Mouse (Mus musculus) spleen, adult 2 months (tissue): ENCODE measurements around the gene Prrt3. TPM values are rescaled to one million over a fixed set of nuclear protein-coding genes. Genes with fewer than 3 reads are reported as not detected.
A peak's percentile ranks its signal among the peaks of the same experiment; 100 is the strongest.

ENCODE experiments used
- DNase-seq, 2 experiments: peaks; one replicate each; pipeline versions ENCODE4 v3.0.0 to v3.0.0-alpha.2; 2012 to 2021; ENCODE audit warnings: low spot score in 2 of 2, low read depth in 1 of 2
- H3K27ac ChIP-seq: fragments of 200-500 bp; 2 replicates; pipeline ENCODE4 v1.5.1; 2012; ENCODE audit warnings: low read length, inconsistent platforms; ENCODE audit not compliant: insufficient read depth
- H3K27me3 ChIP-seq: fragments of 200-500 bp; 2 replicates; pipeline ENCODE4 v1.6.1; 2012; ENCODE audit warnings: mild to moderate bottlenecking, moderate library complexity, low read length, inconsistent platforms; ENCODE audit not compliant: control insufficient read depth, insufficient read depth
- H3K36me3 ChIP-seq: fragments of 200-500 bp; 2 replicates; pipeline ENCODE4 v1.6.1; 2012; ENCODE audit warnings: mild to moderate bottlenecking, low read length, inconsistent platforms; ENCODE audit not compliant: control insufficient read depth, insufficient read depth
- H3K4me1 ChIP-seq: fragments of 200-500 bp; 2 replicates; pipeline ENCODE4 v1.6.1; 2011; ENCODE audit warnings: inconsistent platforms; ENCODE audit not compliant: control insufficient read depth, insufficient read depth, insufficient read length
- H3K4me3 ChIP-seq: fragments of 200-500 bp; 2 replicates; pipeline ENCODE4 v1.5.1; 2011; ENCODE audit warnings: mild to moderate bottlenecking, inconsistent platforms; ENCODE audit not compliant: insufficient read depth, insufficient read length; ENCODE audit errors: extremely low read depth
- CTCF ChIP-seq: fragments of 200-500 bp; IDR thresholded peaks from 2 replicates; pipeline ENCODE4 v1.5.1; 2011; ENCODE audit warnings: mild to moderate bottlenecking, inconsistent platforms; ENCODE audit not compliant: insufficient read depth, insufficient read length, insufficient replicate concordance; ENCODE audit errors: extremely low read depth
- POLR2A ChIP-seq: fragments of 200-500 bp; IDR thresholded peaks from 2 replicates; pipeline ENCODE4 v1.6.1; 2011; ENCODE audit warnings: low read depth, low read length, inconsistent platforms
- WGBS: fragments of 180-500 bp; shearing (Covaris S2); methylation state at CpG from one replicate; pipeline ENCODE4 v1.1.7; 2018; 5-methylcytosine and 5-hydroxymethylcytosine counted together
- polyA plus RNA-seq: library from polyadenylated mRNA; depleted of rRNA; stranded (reverse); fragments of >200 nt; gene quantifications from 2 replicates; pipeline ENCODE4 v1.2.3, GENCODE M21; 2012; rRNA removed

Prrt3 gene
- polyA plus RNA-seq, result 0.04 TPM in 2 replicates

DNA sequence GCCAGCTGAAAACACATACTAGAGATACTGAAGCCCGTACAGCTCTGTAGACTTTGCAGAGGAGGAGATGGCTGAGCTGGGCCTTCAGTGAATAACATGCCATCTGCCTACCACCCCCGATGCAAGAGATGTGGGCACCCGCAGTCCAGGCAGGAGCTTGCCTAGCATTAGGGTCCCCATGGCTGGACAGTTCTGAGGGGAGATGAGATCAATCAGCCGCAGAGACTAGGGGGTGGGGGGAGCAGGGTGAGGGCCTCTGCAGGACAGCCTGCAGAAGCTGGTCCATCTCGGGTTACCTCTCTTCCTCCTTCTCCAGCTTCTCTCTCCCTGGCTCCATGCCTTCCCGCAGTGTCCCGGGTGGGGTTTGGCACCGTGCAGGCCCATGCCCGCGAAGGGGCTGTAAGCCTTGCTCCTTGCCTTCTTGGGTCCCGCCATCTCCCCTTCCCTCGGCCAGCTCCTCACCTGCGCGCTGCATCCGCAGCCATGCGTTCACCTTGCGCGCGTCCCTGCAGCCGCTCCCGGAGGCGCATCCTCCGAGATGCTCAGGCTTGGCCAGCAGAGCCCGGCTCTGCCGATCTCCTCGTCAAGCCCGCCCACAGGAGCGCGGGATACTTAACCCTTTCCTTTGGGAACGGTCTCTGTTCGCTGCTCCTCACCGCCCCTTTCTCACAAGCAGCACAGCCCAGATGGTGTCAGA lies at the start of gene Prrt3:
Gene Prrt3, minus strand, starts transcription at position 544 of the 697 bp plus-strand sequence.
- no peak within 1 kb of the TSS for H3K4me3 ChIP-seq
- no peaks in the 10 kb centered on the region for H3K36me3 ChIP-seq
- H3K27me3 ChIP-seq, result no peaks in the 10 kb centered on the region
- H3K4me1 ChIP-seq, result no peaks in the 10 kb centered on the region; the same call in none of the 2 replicates
- H3K27ac ChIP-seq, result no peak within 1 kb of the TSS
- DNase-seq, result no peak
- 38% methylated on average over 32 of the region's 32 CpGs for WGBS
- no peak for TF ChIP-seq CTCF
- no peak for TF ChIP-seq POLR2A

- Histone ChIP-seq H3K27ac (no peak overlapping the region), H3K4me3 (no peak overlapping the region), H3K36me3 (no peaks in the 10 kb centered on the region), H3K27me3 (no peaks in the 10 kb centered on the region), H3K4me1 (no peaks in the 10 kb centered on the region)
- 85% methylated on average over 9 of the region's 12 CpGs for WGBS
- TF ChIP-seq POLR2A, result no peak
- no peak for TF ChIP-seq CTCF
- DNase-seq, result no peak
These were observed 42.3 kb upstream of the Prrt3 start for GRCm38 (mm10) chr6:113543906-113544481.

GRCm38 (mm10) chr6:113541610-113542009 lies 39.9 kb upstream of the Prrt3 start:
- no peak for DNase-seq
- TF ChIP-seq CTCF, result no peak
- no peak for TF ChIP-seq POLR2A
- Histone ChIP-seq H3K36me3 (no peaks in the 10 kb centered on the region), H3K27ac (no peak overlapping the region), H3K4me3 (no peak overlapping the region), H3K27me3 (no peaks in the 10 kb centered on the region), H3K4me1 (no peaks in the 10 kb centered on the region)
- 94% methylated on average over 6 of the region's 6 CpGs for WGBS

- peaks cover 4% of the 10 kb centered on the region for H3K4me1 ChIP-seq
- H3K36me3 ChIP-seq, result no peaks in the 10 kb centered on the region
- no peak for TF ChIP-seq POLR2A
- no peak for TF ChIP-seq CTCF
- H3K27ac ChIP-seq, result no peak overlapping the region
- DNase-seq, result no peak
- 90% methylated on average over 7 of the region's 7 CpGs for WGBS
- no peaks in the 10 kb centered on the region for H3K27me3 ChIP-seq
- H3K4me3 ChIP-seq, result no peak overlapping the region
These were observed 33.2 kb upstream of the Prrt3 start for GRCm38 (mm10) chr6:113534886-113535285.

DNA sequence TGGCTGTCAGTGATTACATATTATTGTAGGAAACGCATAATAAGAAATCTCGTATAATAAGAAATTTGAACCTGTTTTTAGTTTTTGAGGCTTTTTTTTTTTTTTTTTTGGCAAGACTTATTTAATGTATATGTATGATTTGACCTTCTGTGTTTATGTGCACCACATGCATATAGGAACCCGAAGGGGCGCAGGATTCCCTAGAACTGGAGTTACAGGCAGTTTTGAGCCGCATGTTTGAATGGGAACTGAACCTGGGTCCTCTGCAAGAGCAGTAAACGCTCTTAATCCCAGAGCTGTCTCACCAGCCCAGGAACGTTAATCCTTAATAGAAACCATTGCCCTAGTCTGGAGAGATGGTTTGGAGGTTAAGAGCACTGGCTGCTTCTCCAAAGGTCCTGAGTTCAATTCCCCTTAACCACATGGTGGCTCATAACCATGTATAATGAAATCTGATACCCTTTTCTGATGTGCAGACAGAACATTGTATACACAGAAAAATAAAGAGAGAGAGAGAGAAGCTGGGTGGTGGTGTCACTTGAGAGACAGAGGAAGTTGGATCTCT lies 30.2 kb upstream of the Prrt3 start:
- 0 out of 2 replicates have a peak overlapping the region, but pooled peaks have one; percentile 77 for H3K27ac ChIP-seq
- no peaks in the 10 kb centered on the region for H3K27me3 ChIP-seq
- 5% methylated on average over 7 of the region's 7 CpGs for WGBS
- peaks cover 7% of the 10 kb centered on the region for H3K4me1 ChIP-seq
- no peak for TF ChIP-seq CTCF
- no peak for TF ChIP-seq POLR2A
- no peaks in the 10 kb centered on the region for H3K36me3 ChIP-seq
- H3K4me3 ChIP-seq, result peak overlapping the region; percentile 99
- no peak for DNase-seq

DNA sequence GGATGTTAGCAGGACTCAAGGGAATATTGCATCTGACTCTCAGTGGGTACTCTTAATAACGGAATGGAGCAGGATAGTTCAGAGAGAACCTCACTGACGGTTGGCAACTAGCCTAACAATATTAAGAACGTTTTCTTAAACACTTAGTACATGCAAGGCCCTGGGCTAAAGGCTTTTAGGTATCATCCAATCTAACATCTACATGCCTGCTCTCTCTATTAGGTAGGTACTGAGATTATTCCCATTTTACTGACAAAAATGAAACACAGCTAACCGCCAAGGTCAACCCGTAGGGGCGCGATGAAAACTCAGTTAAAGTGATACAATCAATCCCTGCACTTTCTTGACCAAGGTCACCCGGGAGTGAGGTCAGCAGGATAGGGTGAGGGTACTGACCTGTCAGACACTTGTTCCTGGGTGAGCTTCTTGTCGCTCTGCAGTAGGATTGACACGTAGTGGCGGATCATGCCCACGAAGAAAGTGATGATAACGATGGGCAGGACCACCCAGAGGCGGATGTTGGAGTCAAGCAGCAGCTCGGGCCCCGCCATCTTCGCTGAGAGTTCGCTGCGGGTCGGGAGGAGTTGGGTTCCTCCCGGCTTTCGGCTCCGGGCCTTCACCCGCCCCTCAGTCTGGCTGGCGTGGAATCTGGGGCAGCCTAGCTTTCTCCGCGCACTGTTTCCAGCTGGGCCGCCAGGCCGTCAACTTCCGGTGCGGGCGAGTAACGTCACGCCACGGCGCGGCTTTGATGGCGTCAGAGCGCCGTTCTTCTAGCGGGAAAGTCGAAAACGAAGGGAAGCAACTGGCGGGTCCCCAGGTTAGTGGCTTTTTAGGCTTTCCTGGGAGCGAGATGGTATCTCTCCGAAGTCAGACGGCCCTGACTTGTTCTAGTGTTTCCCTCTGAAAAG lies 29.5 kb upstream of the Prrt3 start, which contains the start of the genes Emc3 and Fancd2:
Gene Emc3, minus strand, starts transcription at position 721 of the 908 bp plus-strand sequence.
Gene Fancd2, plus strand, starts transcription at position 751 of the 908 bp plus-strand sequence.
- no peaks in the 10 kb centered on the region for H3K27me3 ChIP-seq
- H3K27ac ChIP-seq, result peak within 1 kb of the TSS; percentile 77
- WGBS, result under 1% methylated on average over 47 of the region's 47 CpGs
- no peaks in the 10 kb centered on the region for H3K36me3 ChIP-seq
- peak within 1 kb of the TSS; percentile 99 for H3K4me3 ChIP-seq
- peaks cover 7% of the 10 kb centered on the region for H3K4me1 ChIP-seq
- TF ChIP-seq CTCF, result no peak
- peak; percentile 50 for TF ChIP-seq POLR2A
- DNase-seq, result peak; percentile 64 to 84
